8 mouse cellular contexts compared by ENCODE assay signal in the genomic region with DNA sequence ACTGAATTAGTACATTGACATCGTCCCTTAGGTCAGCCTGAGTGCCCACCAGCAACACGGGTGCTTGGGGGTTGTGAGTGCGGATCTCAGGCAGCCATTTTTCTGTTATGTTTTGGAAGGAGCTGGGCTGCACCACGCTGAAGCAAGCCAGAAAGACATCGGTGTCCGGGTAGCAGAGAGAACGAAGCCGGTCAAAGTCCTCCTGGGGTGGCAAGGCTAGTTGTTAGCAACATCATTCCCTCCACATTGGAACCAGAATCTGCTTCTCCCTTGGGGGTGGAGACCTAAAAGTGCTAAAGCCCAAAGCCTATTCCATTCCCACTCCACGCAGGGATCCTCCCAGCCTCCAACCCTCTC. TPM values are rescaled to one million over a fixed set of nuclear protein-coding genes. Genes with fewer than 3 reads are reported as not detected.
DNase-seq lines count a peak whose midpoint lies in the region; ATAC-seq and TF ChIP-seq lines count a peak whose summit lies in the region.

No protein-coding gene starts in this region.

- WGBS in forebrain, embryonic 12.5 days = 41% methylated on average over 9 of the region's 9 CpGs
- 36% methylated on average over 9 of the region's 9 CpGs for WGBS in limb, embryonic 10.5 days
- WGBS in neural tube, embryonic 13.5 days = 46% methylated on average over 9 of the region's 9 CpGs

- TF ChIP-seq CTCF in layer of hippocampus, adult 2 months (conservative IDR thresholded peaks at IDR 0.05) = no peak

- ATAC-seq in forebrain, embryonic 12.5 days (ENCODE audit: low FRiP score) = peak; percentile 15; the same call in 1 of the 2 replicates
- no peak for ATAC-seq in neural tube, embryonic 13.5 days (ENCODE audit: low read depth)

- DNase-seq in layer of hippocampus, adult 2 months (ENCODE audit: low spot score in 2 of 2) = no peak
- no peak for DNase-seq in layer of hippocampus, adult 9-11 months
- DNase-seq in limb, embryonic 10.5 days (ENCODE audit: low spot score) = no peak
- no peak for DNase-seq in urinary bladder, postnatal 4 days (ENCODE audit: low spot score in 2 of 2)
- no peak for DNase-seq in adrenal gland, adult 2 months
- DNase-seq in cerebellum, postnatal 25 days = no peak

- H3K9me3 ChIP-seq in forebrain, embryonic 12.5 days = no peaks in the 10 kb centered on the region
- H3K9me3 ChIP-seq in limb, embryonic 10.5 days (replicated peaks) = no peaks in the 10 kb centered on the region
- H3K9me3 ChIP-seq in neural tube, embryonic 13.5 days = no peaks in the 10 kb centered on the region

- H3K27me3 ChIP-seq in forebrain, embryonic 12.5 days = peaks cover 34% of the 10 kb centered on the region
- H3K27me3 ChIP-seq in limb, embryonic 10.5 days (ENCODE audit: low read depth, poor library complexity, severe bottlenecking) = peaks cover 39% of the 10 kb centered on the region
- peaks cover 29% of the 10 kb centered on the region for H3K27me3 ChIP-seq in neural tube, embryonic 13.5 days

- peak overlapping the region; percentile 92 for H3K4me2 ChIP-seq in forebrain, embryonic 12.5 days
- peak overlapping the region; percentile 84 for H3K4me2 ChIP-seq in neural tube, embryonic 13.5 days

- H3K4me3 ChIP-seq in layer of hippocampus, adult 2 months = peak overlapping the region; percentile 71
- H3K4me3 ChIP-seq in forebrain, embryonic 12.5 days (replicated peaks) = peak overlapping the region; percentile 64
- peak overlapping the region; percentile 66 for H3K4me3 ChIP-seq in limb, embryonic 10.5 days
- H3K4me3 ChIP-seq in neural tube, embryonic 13.5 days = peak overlapping the region; percentile 70

- no peak overlapping the region for H3K27ac ChIP-seq in layer of hippocampus, adult 2 months
- H3K27ac ChIP-seq in forebrain, embryonic 12.5 days = no peak overlapping the region
- H3K27ac ChIP-seq in limb, embryonic 10.5 days = 0 out of 2 replicates have a peak overlapping the region, but pooled peaks have one; percentile 59
- H3K27ac ChIP-seq in neural tube, embryonic 13.5 days (replicated peaks) = peak overlapping the region; percentile 81; the same call in 1 of the 2 replicates

- H3K36me3 ChIP-seq in forebrain, embryonic 12.5 days (replicated peaks) = no peaks in the 10 kb centered on the region
- no peaks in the 10 kb centered on the region for H3K36me3 ChIP-seq in limb, embryonic 10.5 days
- H3K36me3 ChIP-seq in neural tube, embryonic 13.5 days = no peaks in the 10 kb centered on the region

- H3K9ac ChIP-seq in forebrain, embryonic 12.5 days = peak overlapping the region; percentile 73
- peak overlapping the region; percentile 86 for H3K9ac ChIP-seq in neural tube, embryonic 13.5 days

- H3K4me1 ChIP-seq in forebrain, embryonic 12.5 days = peaks cover 5% of the 10 kb centered on the region; the same call in 1 of the 2 replicates
- H3K4me1 ChIP-seq in limb, embryonic 10.5 days = peaks cover 12% of the 10 kb centered on the region
- peaks cover 20% of the 10 kb centered on the region for H3K4me1 ChIP-seq in neural tube, embryonic 13.5 days (replicated peaks)

RNA-seq across cellular contexts. Expression of gene Rhov, which starts 0.8 kb away (rescaled TPM):
- 1 to 10 TPM; 5.9 to 7.1 TPM for total RNA-seq in layer of hippocampus, adult 2 months (2021)
- 3.7 and 3.9 TPM in 2 replicates for polyA plus RNA-seq in forebrain, embryonic 12.5 days (2016; fragmentation: Nextera tagmentation; extraction: Ambion mirVana)
- polyA plus RNA-seq in limb, embryonic 10.5 days (2016; fragmentation: Nextera tagmentation; extraction: Ambion mirVana) = 2.7 and 7.6 TPM in 2 replicates
- 18.3 and 19.1 TPM in 2 replicates for polyA plus RNA-seq in neural tube, embryonic 13.5 days (2015; fragmentation: Nextera tagmentation; extraction: Ambion mirVana)
- total RNA-seq in adrenal gland, adult 2 months (2021) = 1 to 10 TPM in 1 of 2 experiments, under 1 TPM in 1; 0.23 to 2.2 TPM
- polyA plus RNA-seq in adrenal gland, adult 2 months (2012; rRNA removed) = 0.34 and 0.91 TPM in 2 replicates

RNA-seq across cellular contexts. Expression of gene Vps18, which starts 18.3 kb away (rescaled TPM):
- 10 to 100 TPM; 39.9 to 43.2 TPM for total RNA-seq in layer of hippocampus, adult 2 months (2021)
- 25.5 and 27.4 TPM in 2 replicates for polyA plus RNA-seq in forebrain, embryonic 12.5 days (2016; fragmentation: Nextera tagmentation; extraction: Ambion mirVana)
- polyA plus RNA-seq in limb, embryonic 10.5 days (2016; fragmentation: Nextera tagmentation; extraction: Ambion mirVana) = 23.0 and 26.9 TPM in 2 replicates
- polyA plus RNA-seq in neural tube, embryonic 13.5 days (2015; fragmentation: Nextera tagmentation; extraction: Ambion mirVana) = 23.9 and 24.2 TPM in 2 replicates
- 10 to 100 TPM; 21.2 to 22.0 TPM for total RNA-seq in adrenal gland, adult 2 months (2021)
- 27.6 and 30.1 TPM in 2 replicates for polyA plus RNA-seq in adrenal gland, adult 2 months (2012; rRNA removed)

RNA-seq across cellular contexts. Expression of gene Spint1, which starts 33.1 kb away (rescaled TPM):
- 1 to 10 TPM; 2.1 to 2.5 TPM for total RNA-seq in layer of hippocampus, adult 2 months (2021)
- polyA plus RNA-seq in forebrain, embryonic 12.5 days (2016; fragmentation: Nextera tagmentation; extraction: Ambion mirVana) = 2.0 and 2.1 TPM in 2 replicates
- 8.9 and 9.5 TPM in 2 replicates for polyA plus RNA-seq in limb, embryonic 10.5 days (2016; fragmentation: Nextera tagmentation; extraction: Ambion mirVana)
- polyA plus RNA-seq in neural tube, embryonic 13.5 days (2015; fragmentation: Nextera tagmentation; extraction: Ambion mirVana) = 0.32 and 0.92 TPM in 2 replicates
- total RNA-seq in adrenal gland, adult 2 months (2021) = 1 to 10 TPM; 1.8 to 3.4 TPM
- 1.9 and 2.9 TPM in 2 replicates for polyA plus RNA-seq in adrenal gland, adult 2 months (2012; rRNA removed)

RNA-seq across cellular contexts. Expression of gene Ppp1r14d, which starts 40.6 kb away (rescaled TPM):
- total RNA-seq in layer of hippocampus, adult 2 months (2021) = not detected
- not detected in 2 replicates for polyA plus RNA-seq in forebrain, embryonic 12.5 days (2016; fragmentation: Nextera tagmentation; extraction: Ambion mirVana)
- not detected in 2 replicates for polyA plus RNA-seq in limb, embryonic 10.5 days (2016; fragmentation: Nextera tagmentation; extraction: Ambion mirVana)
- not detected in 2 replicates for polyA plus RNA-seq in neural tube, embryonic 13.5 days (2015; fragmentation: Nextera tagmentation; extraction: Ambion mirVana)
- total RNA-seq in adrenal gland, adult 2 months (2021) = not detected
- polyA plus RNA-seq in adrenal gland, adult 2 months (2012; rRNA removed) = not detected in 2 replicates

RNA-seq across cellular contexts. Expression of gene Dll4, which starts 55.3 kb away (rescaled TPM):
- total RNA-seq in layer of hippocampus, adult 2 months (2021) = 1 to 10 TPM; 2.4 to 2.9 TPM
- 3.5 and 3.8 TPM in 2 replicates for polyA plus RNA-seq in forebrain, embryonic 12.5 days (2016; fragmentation: Nextera tagmentation; extraction: Ambion mirVana)
- 5.3 and 6.0 TPM in 2 replicates for polyA plus RNA-seq in limb, embryonic 10.5 days (2016; fragmentation: Nextera tagmentation; extraction: Ambion mirVana)
- 4.9 and 5.3 TPM in 2 replicates for polyA plus RNA-seq in neural tube, embryonic 13.5 days (2015; fragmentation: Nextera tagmentation; extraction: Ambion mirVana)
- 1 to 10 TPM; 5.8 to 9.8 TPM for total RNA-seq in adrenal gland, adult 2 months (2021)
- 14.9 and 16.0 TPM in 2 replicates for polyA plus RNA-seq in adrenal gland, adult 2 months (2012; rRNA removed)

Comparison
In these comparisons a context has a peak if more than half of its experiments do, and no peak if none do; other contexts are left out.
1. H3K27ac ChIP-seq: peak in limb, embryonic 10.5 days (single experiment) and neural tube, embryonic 13.5 days (single experiment); none in layer of hippocampus, adult 2 months (single experiment) and forebrain, embryonic 12.5 days (single experiment).
2. Peak in every context shown above with its lines, with median percentiles within 50 percentile points of each other: H3K4me3 ChIP-seq.